Mouse (Mus musculus) heart, adult 18-20 months (tissue): ENCODE data around the gene Hacd4. TPM values are rescaled to one million over a fixed set of nuclear protein-coding genes. Genes with fewer than 3 reads are reported as not detected.

Experiments
- total RNA-seq, 2 experiments: library from RNA; stranded (reverse); gene quantifications; 2 replicates each; pipeline ENCODE4 v1.2.3; 2021

Gene Hacd4
- total RNA-seq, 2 experiments from 2014 or later = 3.6 to 3.9 TPM

Other genes starting within 250 kb of the Hacd4 start
- gene Ifnb1, start 83.8 kb upstream of the Hacd4 start, total RNA-seq = not detected
- not detected for gene Ifna15, start 119.3 kb upstream of the Hacd4 start, total RNA-seq
- not detected for gene Ifna14, start 132.9 kb upstream of the Hacd4 start, total RNA-seq
- not detected for gene Ifna9, start 153.5 kb upstream of the Hacd4 start, total RNA-seq
- gene Ifna12, start 164.4 kb upstream of the Hacd4 start, total RNA-seq = not detected
- gene C87499, start 195.5 kb upstream of the Hacd4 start, total RNA-seq = not detected
- gene Ifna13, start 205.5 kb upstream of the Hacd4 start, total RNA-seq = not detected
- not detected for gene Ifna16, start 238.0 kb upstream of the Hacd4 start, total RNA-seq
- gene Ifna2, start 245.0 kb upstream of the Hacd4 start, total RNA-seq = not detected